Mouse (Mus musculus) bone marrow, adult 2 months (tissue): ENCODE results near the gene Fes.

Source experiments
- CTCF ChIP-seq: fragments of 200-500 bp; IDR thresholded peaks from 2 replicates; pipeline ENCODE4 v1.5.1; 2011; ENCODE audit warnings: low read length, control low read depth; ENCODE audit not compliant: control insufficient read depth, insufficient read depth
- POLR2A ChIP-seq: fragments of 200-500 bp; IDR thresholded peaks from 2 replicates; pipeline ENCODE4 v1.6.1; 2011; ENCODE audit warnings: low read depth, mild to moderate bottlenecking, control low read depth, low read length, borderline replicate concordance; ENCODE audit not compliant: control insufficient read depth

DNA sequence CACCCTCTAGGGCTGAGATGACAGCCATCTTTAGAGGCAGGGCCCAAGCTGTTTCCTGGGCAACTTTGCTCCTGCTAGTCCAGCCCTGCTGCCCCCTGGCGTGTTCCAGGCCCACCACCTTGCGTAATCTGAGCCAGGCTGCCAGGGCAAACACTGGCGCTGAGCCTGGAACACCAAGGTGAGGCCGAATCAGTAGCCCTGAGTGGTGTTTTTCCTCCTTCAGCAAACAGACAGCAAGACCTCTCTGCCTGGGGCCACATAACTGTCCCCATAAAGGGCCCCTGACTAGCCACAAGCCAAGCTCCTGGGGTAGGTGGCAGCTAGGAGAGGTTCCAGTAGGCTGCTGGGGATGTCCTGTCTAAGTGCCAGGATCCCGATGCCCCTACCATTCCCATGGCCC lies 12.4 kb upstream of the Fes start:
- no peak for TF ChIP-seq CTCF
- TF ChIP-seq POLR2A = no peak
